Mouse (Mus musculus): ENCODE measurements around the gene Grip1.

Grip1 gene

GRCm38 (mm10) chr10:119742722-119743121, 289.1 kb downstream of the Grip1 start:
- peak; percentile 56 for DNase-seq (ENCODE audit: low read depth, low spot score)

GRCm38 (mm10) chr10:119752361-119752798, 298.8 kb downstream of the Grip1 start:
- no peak for DNase-seq (ENCODE audit: low read depth, low spot score)

DNA sequence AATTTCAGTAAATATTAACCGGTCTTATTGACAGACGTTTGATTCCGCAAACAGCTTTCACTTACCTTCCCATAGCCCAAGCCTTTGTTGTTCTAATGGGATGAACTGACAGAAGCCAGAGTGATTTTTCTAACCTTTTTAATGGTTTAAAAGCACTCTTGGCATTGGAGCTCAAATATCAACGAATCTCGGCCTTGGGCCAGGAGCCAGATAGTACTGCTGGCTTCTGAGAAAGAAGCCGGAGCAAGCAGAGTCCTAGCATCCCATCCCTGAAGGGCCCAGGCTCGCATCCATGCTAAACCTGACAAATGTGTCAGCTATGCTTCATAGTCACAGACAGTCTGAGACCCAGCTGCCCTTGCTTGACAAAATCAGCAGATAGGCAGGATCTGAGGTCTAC, 302.6 kb downstream of the Grip1 start:
- DNase-seq (ENCODE audit: low read depth, low spot score) = no peak

DNA sequence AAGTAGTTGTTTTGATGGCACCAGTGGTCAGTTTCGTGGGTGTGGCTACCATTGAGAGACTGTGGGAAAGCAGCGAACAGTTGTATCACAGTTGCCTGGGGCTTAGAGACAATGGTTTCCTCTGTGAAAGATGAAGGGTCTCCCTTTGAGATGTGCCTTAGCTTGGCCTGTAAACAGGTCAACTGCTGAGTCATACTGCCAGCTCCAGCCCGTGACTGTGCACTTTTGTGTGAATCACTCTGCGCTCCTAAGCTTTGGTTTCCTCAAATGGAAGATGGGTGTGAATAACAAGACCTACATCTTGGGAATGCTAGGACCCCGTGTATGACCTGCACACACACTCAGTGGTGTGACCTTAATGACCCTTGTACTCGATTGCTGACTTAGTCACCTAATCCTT, 303.6 kb downstream of the Grip1 start:
- no peak for DNase-seq (ENCODE audit: low read depth, low spot score)

DNA sequence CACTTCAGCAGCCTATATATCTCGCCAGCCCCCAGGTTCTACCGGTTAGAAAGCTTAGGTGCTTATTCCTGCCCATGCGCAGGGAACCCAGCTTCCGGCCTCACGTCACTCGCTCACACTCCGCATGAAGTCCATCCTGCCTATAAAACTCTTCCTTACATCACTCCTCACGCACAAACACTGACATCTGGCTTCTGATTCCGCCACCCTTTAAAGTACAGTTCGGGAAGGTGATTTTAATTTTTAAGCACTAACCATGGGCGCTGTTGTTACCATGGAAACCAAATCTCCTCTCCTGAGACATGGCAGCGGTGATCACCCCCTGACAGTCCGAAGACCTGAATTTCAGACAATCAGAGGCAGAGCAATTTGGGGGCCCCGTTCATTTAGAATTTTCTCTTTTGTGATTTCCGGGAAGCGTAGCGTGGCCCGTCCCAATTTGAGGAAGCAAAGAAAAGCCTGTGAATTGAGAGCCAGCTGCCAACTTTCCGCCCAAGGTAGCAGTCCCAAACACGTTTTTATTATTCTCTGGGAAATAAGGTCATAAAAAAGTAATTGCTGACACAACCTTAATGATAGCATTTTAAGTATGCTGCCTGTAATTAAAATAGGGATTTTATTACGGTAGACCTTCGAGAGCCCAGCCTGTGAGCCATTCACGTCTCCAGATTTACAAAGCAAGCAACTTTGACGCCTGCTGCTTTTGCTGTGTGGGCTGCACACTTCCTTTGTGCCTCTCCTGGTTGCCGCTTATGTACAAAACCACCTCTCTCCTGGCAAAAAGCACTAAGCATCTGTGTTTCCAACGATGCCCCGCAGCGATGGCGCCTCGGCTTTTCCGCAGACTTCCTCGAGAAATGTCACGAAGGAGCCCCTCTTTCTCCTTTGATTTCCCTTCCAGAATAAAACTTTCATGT, 308.1 kb downstream of the Grip1 start:
- peak; percentile 64 for DNase-seq (ENCODE audit: low read depth, low spot score)

DNA sequence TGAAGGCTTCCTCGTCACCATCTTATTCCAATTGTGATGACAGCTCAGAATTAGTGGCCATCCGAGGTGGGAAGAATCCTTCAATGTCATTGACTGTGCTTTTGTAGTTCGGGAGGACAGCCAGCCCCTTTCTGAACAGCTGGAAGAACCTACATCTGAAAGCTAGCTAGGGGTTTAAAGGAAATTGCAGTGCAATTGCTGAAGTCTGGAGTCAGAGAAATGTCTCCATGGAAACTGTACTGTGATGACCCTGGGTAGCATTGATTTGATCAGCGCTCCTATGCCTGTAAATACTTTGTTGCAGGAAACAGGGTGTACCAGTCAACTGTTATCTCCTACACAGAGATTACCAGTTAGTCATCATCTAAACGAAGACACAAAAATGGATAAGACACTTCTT, 325.2 kb downstream of the Grip1 start:
- peak; percentile 23 for DNase-seq (ENCODE audit: low read depth, low spot score)

- no peak for DNase-seq (ENCODE audit: low read depth, low spot score)
Measured at GRCm38 (mm10) chr10:119779657-119780056, 326.0 kb downstream of the Grip1 start.

DNA sequence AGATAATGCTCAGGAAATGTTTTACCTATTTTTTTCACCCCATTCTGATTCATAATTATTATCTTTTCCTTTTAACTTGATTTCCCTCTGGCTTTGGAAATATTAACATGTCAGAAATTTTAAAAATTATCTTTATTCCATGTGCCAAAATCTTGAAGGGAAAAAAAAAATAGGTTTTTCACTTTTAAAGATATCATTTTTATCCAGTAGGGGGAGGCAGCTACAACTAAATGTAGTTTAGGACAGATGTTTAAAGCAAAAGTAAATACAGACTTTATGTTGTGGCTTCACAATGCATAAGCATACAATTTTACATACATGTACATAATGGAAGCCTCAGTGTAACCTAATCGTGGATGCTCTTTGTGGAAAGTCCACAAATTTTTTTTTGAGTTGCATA, 336.9 kb downstream of the Grip1 start:
- no peak for DNase-seq (ENCODE audit: low read depth, low spot score)

GRCm38 (mm10) chr10:119802421-119802820, 348.8 kb downstream of the Grip1 start:
- peak; percentile 64 for DNase-seq (ENCODE audit: low read depth, low spot score)

- peak; percentile 84 for DNase-seq (ENCODE audit: low read depth, low spot score)
Measured at GRCm38 (mm10) chr10:119803633-119804422, 350.2 kb downstream of the Grip1 start.

- DNase-seq (ENCODE audit: low read depth, low spot score) = peak; percentile 27
Measured at GRCm38 (mm10) chr10:119804423-119804814, 350.8 kb downstream of the Grip1 start.

- DNase-seq (ENCODE audit: low read depth, low spot score) = no peak
Measured at GRCm38 (mm10) chr10:119805082-119805481, 351.5 kb downstream of the Grip1 start.

DNA sequence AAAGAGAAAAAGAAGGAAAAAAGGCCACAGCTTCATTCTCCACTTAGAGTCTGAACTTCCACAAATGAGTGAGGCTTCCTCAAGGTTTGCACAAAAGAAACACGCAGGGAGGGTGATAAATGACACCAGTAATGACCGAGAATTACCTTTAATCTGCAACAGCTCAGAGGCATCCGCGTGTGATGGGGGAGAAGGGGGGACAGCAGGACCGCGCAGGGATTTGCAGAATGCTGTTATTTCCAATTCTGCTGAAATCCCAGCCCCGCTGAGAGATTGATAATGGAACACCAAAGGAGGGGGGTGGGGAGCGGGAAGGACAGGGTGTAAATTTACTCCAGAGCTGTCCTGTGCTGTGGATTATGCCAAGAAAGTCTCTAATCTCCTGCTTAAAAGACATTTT, 352.5 kb downstream of the Grip1 start:
- DNase-seq (ENCODE audit: low read depth, low spot score) = no peak

- DNase-seq (ENCODE audit: low read depth, low spot score) = no peak
Measured at GRCm38 (mm10) chr10:119808384-119808783, 354.8 kb downstream of the Grip1 start.

GRCm38 (mm10) chr10:119814087-119814486, 360.5 kb downstream of the Grip1 start:
- peak; percentile 74 for DNase-seq (ENCODE audit: low read depth, low spot score)

DNA sequence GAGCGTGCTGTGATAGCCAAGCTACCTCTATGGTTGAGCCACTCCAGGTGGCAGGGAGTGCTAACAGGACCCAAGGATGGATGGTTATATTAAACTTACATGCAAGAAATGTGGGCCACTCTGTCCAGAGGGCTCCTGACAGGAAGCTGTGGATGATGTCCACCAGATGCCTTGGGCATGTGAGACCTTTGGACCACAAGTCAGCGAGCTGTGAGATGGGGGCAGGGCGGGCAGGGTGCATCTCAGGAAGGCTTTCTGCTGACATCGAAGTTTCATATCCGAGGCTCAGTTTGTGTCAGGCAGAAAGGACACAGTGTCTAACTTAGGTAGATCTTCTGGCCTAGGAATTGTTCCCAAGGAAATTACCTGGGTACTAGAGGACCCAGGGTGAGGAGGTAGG, 362.4 kb downstream of the Grip1 start:
- DNase-seq (ENCODE audit: low read depth, low spot score) = no peak

DNA sequence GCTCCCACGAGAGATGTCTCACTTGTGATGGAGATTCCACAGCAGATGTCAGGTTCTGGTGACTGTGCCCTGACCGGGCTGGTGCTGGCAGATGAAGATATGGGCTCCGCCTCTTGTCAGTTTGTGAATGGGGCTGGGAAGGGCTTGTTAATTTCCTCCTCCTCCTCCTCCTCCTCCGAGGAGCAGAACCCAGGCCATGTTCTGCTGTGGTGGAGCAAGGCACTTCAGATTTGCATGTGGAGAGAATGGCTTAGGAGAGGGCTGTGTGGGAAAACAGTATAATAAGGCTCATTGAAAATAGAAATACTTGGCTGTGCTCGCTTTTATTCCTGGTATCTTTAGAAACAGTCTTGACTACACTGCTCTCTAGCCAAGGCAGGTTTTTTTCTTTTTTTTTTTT, 364.8 kb downstream of the Grip1 start:
- DNase-seq (ENCODE audit: low read depth, low spot score) = peak; percentile 55

GRCm38 (mm10) chr10:119819102-119819681, 365.6 kb downstream of the Grip1 start:
- peak; percentile 66 for DNase-seq (ENCODE audit: low read depth, low spot score)

GRCm38 (mm10) chr10:119819740-119820139, 366.1 kb downstream of the Grip1 start:
- peak; percentile 56 for DNase-seq (ENCODE audit: low read depth, low spot score)

DNA sequence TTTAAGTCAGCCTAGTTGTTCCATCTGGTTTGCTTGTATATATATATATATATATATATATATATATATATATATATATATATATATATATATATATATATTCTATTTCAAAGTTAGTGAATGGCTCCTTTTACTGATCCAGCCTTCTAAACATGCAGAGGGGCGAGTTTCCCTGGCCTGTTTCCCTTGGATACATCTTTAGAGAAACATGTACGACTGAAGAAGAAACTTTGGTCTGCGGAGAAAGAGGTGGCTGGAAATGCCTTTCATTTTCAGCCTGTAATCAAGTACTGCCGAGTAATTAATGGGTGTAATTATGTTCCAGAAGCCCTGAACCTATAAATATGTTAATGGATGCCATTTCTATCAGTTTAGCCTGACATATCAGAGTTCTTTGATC, 366.8 kb downstream of the Grip1 start:
- no peak for DNase-seq (ENCODE audit: low read depth, low spot score)

- DNase-seq (ENCODE audit: low read depth, low spot score) = no peak
Measured at GRCm38 (mm10) chr10:119823691-119824090, 370.1 kb downstream of the Grip1 start.

GRCm38 (mm10) chr10:119824521-119824920, 370.9 kb downstream of the Grip1 start:
- no peak for DNase-seq (ENCODE audit: low read depth, low spot score)
